Mouse (Mus musculus) intestine, postnatal 0 days (tissue): ENCODE measurements around the gene Ndufs6. TPM values are rescaled to one million over a fixed set of nuclear protein-coding genes. Genes with fewer than 3 reads are reported as not detected.

Experiments
- ATAC-seq: fragments of 200-750 bp; cut with Nextera tagmentation; 2 replicates; pipeline ENCODE4 v1.8.0; 2017; ENCODE audit warnings: mild to moderate bottlenecking, moderate TSS enrichment, moderate library complexity
- H3K27ac ChIP-seq: fragments of 300-500 bp; sonication (generic); 2 replicates; pipeline ENCODE4 v1.5.1; 2014; ENCODE audit warnings: mild to moderate bottlenecking, low read depth, low read length, moderate library complexity
- H3K27me3 ChIP-seq: fragments of 300-500 bp; sonication (generic); replicated peaks from 2 replicates; pipeline ENCODE4 v1.6.1; 2014; ENCODE audit warnings: low read length, mixed read lengths; ENCODE audit not compliant: control insufficient read depth, insufficient read depth
- H3K36me3 ChIP-seq: fragments of 300-500 bp; sonication (generic); 2 replicates; pipeline ENCODE4 v1.6.1; 2014; ENCODE audit warnings: mild to moderate bottlenecking, moderate library complexity; ENCODE audit not compliant: control insufficient read depth, insufficient read depth
- H3K4me1 ChIP-seq: fragments of 300-500 bp; sonication (generic); replicated peaks from 2 replicates; pipeline ENCODE4 v1.6.1; 2014; ENCODE audit warnings: antibody characterized with exemption, low read length, mixed read lengths; ENCODE audit not compliant: control insufficient read depth, insufficient read depth
- H3K4me2 ChIP-seq: fragments of 300-500 bp; sonication (generic); replicated peaks from 2 replicates; pipeline ENCODE4 v1.6.1; 2014; ENCODE audit warnings: low read depth, mild to moderate bottlenecking, moderate library complexity
- H3K4me3 ChIP-seq: fragments of 300-500 bp; sonication (generic); 2 replicates; pipeline ENCODE4 v1.5.1; 2014; ENCODE audit warnings: low read depth, low read length
- H3K9ac ChIP-seq: fragments of 300-500 bp; sonication (generic); 2 replicates; pipeline ENCODE4 v1.6.1; 2014; ENCODE audit warnings: mild to moderate bottlenecking, low read depth, low read length
- H3K9me3 ChIP-seq: fragments of 300-500 bp; sonication (generic); 2 replicates; pipeline ENCODE4 v1.6.1; 2016; ENCODE audit warnings: mixed run types; ENCODE audit not compliant: control insufficient read depth
- CTCF ChIP-seq: sonication (generic); IDR thresholded peaks from 2 replicates; pipeline ENCODE4 v1.5.1; 2016; ENCODE audit warnings: low read depth, mild to moderate bottlenecking, control low read depth, antibody characterized with exemption, moderate library complexity
- WGBS: fragments of 180-500 bp; shearing (Covaris S2); extraction: QIAGEN DNeasy Blood & Tissue Kit; methylation state at CpG from one replicate; pipeline ENCODE4 v1.1.7; 2014; 5-methylcytosine and 5-hydroxymethylcytosine counted together
- polyA plus RNA-seq: library from polyadenylated mRNA; unstranded; fragments of >200 nt; fragmentation: Nextera tagmentation; extraction: Ambion mirVana; gene quantifications from 2 replicates; pipeline ENCODE4 v1.2.1, GENCODE M21; 2015

Ndufs6 gene
- polyA plus RNA-seq, 1 experiment from 2014 or later = 577 TPM

DNA sequence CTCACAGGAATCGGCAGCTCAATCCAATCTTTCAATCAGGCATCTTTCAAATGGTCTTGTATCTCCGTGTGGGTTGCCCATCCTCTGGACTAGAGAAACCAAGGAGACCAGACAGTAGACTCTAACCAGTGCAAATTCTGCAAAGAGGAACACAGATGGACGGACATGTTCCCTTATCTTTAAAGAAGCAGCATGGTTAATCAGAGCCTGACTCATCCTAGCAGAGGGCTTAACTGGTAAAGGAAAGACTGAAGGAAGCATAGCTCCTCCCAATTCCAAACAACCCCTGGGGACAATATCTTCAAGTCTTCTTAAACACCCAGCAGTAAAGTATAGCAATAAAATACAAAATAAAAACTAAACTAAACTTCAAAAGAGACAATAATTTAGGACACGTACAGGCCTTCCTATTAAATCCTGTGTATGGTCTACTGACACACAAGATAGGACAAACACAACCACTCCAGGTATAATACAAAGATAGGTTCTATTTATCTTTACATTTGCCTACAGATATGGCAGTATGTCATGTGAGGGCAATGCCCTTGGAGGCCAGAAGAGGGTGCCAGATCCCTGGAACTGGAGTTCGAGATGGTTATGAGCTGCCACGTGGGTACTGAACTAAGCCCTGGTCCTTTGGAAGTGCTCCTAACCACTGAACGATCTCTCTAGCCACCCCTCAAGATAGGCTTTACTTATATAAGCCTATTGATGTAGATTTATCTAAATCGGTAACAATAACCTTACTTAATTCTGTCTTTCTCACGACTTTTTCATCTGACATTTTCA is 17.0 kb upstream of the Ndufs6 start:
- Histone ChIP-seq H3K27me3 (no peaks in the 10 kb centered on the region), H3K9me3 (no peaks in the 10 kb centered on the region), H3K4me2 (no peak overlapping the region), H3K9ac (no peak overlapping the region), H3K36me3 (no peaks in the 10 kb centered on the region), H3K4me3 (no peak overlapping the region), H3K27ac (no peak overlapping the region), H3K4me1 (no peaks in the 10 kb centered on the region)
- ATAC-seq = no peak
- 76% methylated on average over 9 of the region's 9 CpGs for WGBS
- TF ChIP-seq CTCF = peak; percentile 55

DNA sequence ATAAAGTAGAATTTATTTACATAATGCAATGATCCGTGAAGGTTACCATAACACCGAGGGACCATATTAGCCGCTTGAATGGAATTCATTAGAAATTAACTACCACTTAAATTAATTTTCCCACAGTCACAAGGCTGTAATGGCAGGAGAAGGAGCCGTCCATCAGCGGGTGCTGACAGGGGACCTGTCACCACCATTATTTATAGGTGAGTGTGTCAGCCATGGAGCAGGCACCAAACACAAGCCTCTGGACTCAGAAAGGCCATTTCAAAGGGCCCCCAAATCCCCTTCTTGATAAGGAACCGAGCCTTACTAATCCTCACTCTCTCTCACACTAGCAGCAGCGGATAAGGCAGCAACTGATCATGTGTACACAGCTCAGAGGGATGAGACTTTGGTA is 8.4 kb upstream of the Ndufs6 start:
- 38% methylated on average over 7 of the region's 7 CpGs for WGBS
- no peak for ATAC-seq

DNA sequence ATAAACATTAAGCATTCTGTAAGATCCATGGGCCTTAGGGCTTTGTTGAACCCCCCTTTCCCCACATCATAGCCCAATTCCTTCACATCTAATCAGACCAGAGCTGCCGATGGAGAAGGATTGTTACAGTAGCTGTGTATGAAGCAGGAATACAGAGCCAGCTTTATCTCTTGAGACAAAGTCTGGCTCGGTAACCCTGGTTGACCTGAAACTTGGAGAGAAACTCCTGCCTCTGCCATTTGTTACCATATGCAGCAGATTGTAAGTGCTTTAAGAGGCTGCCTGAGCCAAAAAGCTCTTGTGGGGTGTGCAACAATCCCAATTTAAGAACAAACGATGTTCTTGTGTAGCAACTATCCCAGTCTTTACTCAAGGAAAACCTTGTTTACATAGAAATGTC is 3.4 kb upstream of the Ndufs6 start:
- no peak for TF ChIP-seq CTCF
- Histone ChIP-seq H3K9ac (peak overlapping the region; percentile 79), H3K36me3 (no peaks in the 10 kb centered on the region; the same call in 1 of the 2 replicates), H3K4me3 (peak overlapping the region; percentile 75), H3K27me3 (no peaks in the 10 kb centered on the region), H3K4me2 (peak overlapping the region; percentile 81), H3K27ac (no peak overlapping the region), H3K9me3 (no peaks in the 10 kb centered on the region), H3K4me1 (peaks cover 4% of the 10 kb centered on the region; the same call in 1 of the 2 replicates)
- ATAC-seq = no peak
- 29% methylated on average over 3 of the region's 3 CpGs for WGBS

More for the DNA sequence above, 8.4 kb upstream of the Ndufs6 start:
- no peak overlapping the region for H3K4me3 ChIP-seq
- TF ChIP-seq CTCF = no peak
- H3K9ac ChIP-seq = no peak overlapping the region
- no peak overlapping the region for H3K4me2 ChIP-seq
- no peaks in the 10 kb centered on the region; the same call in 1 of the 2 replicates for H3K36me3 ChIP-seq
- no peaks in the 10 kb centered on the region for H3K27me3 ChIP-seq
- no peaks in the 10 kb centered on the region for H3K4me1 ChIP-seq
- H3K9me3 ChIP-seq = no peaks in the 10 kb centered on the region
- no peak overlapping the region for H3K27ac ChIP-seq

DNA sequence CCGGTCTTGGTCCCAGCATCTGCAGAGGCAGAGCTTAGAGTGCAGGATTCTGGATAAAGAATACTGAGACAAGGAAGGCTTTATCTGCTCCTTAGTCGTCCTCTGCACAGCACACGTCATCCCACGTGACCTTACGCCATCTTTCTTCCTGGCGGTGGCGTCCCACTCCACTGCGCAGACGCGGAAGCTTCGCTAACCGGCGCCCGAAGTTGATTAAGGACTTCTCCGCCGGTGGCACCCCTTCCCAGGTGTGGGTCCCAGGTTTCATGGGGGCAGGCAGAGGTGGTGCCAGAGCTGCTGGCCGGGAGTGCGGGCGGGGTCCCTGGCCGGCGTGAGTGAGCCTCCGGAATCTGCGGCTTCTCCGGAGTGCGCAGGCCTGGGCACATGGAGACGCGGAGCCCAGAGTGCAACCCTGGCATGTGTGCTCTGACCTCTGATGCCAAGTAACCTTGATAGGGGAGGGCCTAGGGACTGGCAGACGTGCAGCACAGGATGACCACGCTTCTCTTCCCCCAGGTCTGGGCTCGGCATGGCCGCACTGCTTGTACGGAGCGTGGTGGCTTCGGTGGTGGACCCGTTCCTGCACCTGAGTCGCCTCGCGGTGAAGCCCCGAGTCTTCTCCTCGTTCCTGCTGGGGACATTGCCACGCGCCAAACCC is 2.6 kb upstream of the Ndufs6 start:
- peak overlapping the region; percentile 79 for H3K9ac ChIP-seq

DNA sequence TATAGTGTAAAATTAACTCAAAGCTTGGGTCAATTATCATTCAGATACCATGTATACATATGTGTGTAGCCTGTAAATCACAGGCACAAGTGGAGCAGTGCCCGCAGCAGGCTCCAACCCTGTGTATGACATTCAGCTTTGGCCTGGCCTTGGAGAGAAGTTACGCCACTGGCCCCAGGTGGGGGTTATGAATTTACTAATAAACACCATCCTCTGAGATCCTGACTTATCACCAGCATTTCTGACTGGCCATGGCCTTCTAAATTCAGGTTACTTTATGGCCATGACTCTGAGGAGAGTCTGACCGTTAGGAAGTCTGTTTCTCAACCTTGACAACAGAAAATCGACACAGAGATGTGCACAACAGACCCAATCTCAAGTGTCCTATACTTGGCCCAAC is 4.9 kb downstream of the Ndufs6 start:
- peaks cover 48% of the 10 kb centered on the region for H3K36me3 ChIP-seq
- H3K9ac ChIP-seq = no peak overlapping the region
- H3K9me3 ChIP-seq = no peaks in the 10 kb centered on the region
- TF ChIP-seq CTCF = no peak
- no peaks in the 10 kb centered on the region; the same call in none of the 2 replicates for H3K4me1 ChIP-seq
- no peaks in the 10 kb centered on the region for H3K27me3 ChIP-seq
- ATAC-seq = no peak
- 92% methylated on average over 4 of the region's 4 CpGs for WGBS
- no peak overlapping the region for H3K4me3 ChIP-seq
- H3K27ac ChIP-seq = no peak overlapping the region
- H3K4me2 ChIP-seq = no peak overlapping the region

More for the DNA sequence above, 2.6 kb upstream of the Ndufs6 start:
- peak overlapping the region; percentile 75 for H3K4me3 ChIP-seq
- peak overlapping the region; percentile 81 for H3K4me2 ChIP-seq
- peaks cover 4% of the 10 kb centered on the region; the same call in 1 of the 2 replicates for H3K4me1 ChIP-seq
- H3K9me3 ChIP-seq = no peaks in the 10 kb centered on the region
- H3K27me3 ChIP-seq = no peaks in the 10 kb centered on the region
- ATAC-seq = peak; percentile 78
- TF ChIP-seq CTCF = no peak
- WGBS = under 1% methylated on average over 42 of the region's 42 CpGs
- peak overlapping the region; percentile 79 for H3K27ac ChIP-seq
- H3K36me3 ChIP-seq = no peaks in the 10 kb centered on the region; the same call in 1 of the 2 replicates

DNA sequence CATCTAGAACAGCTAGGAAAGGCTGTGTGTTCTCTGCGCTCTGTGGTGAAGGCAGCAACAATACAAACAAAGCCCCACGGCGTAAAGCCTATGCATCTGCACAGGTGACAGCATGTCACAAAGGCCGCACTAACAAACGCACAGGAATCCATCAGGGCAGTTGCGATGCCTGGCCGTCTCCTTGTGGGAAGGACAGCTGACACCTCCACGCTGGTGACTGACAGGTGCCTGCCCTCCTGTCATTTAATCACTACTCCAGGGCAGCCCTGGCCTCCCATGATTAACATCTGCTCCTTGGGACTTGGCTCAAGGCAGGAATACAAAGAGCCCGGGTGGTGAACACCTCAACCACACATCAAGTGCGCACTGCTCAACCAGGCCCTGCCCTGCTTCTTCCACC is 5.7 kb downstream of the Ndufs6 start:
- no peak for TF ChIP-seq CTCF
- no peak for ATAC-seq
- WGBS = 79% methylated on average over 10 of the region's 10 CpGs
- no peaks in the 10 kb centered on the region for H3K9me3 ChIP-seq
- no peak overlapping the region for H3K4me2 ChIP-seq
- no peaks in the 10 kb centered on the region; the same call in none of the 2 replicates for H3K4me1 ChIP-seq
- no peaks in the 10 kb centered on the region for H3K27me3 ChIP-seq
- no peak overlapping the region for H3K27ac ChIP-seq
- peaks cover 53% of the 10 kb centered on the region for H3K36me3 ChIP-seq
- H3K9ac ChIP-seq = no peak overlapping the region
- no peak overlapping the region for H3K4me3 ChIP-seq
